Mouse (Mus musculus): ENCODE data around the gene Akap7. TPM values are rescaled to one million over a fixed set of nuclear protein-coding genes. Genes with fewer than 3 reads are reported as not detected.
"Not testable (repeated sequence)": the region's sequence is repeated elsewhere in the genome, so short reads cannot be mapped to it uniquely, and the experiment has no call there.

Gene Akap7
- total RNA-seq, 2 experiments from 2014 or later, result 48.2 to 49.9 TPM

- no peak for DNase-seq (ENCODE audit: low spot score in 2 of 2)
Measured at GRCm38 (mm10) chr10:25198048-25198447, 109.6 kb downstream of the Akap7 start.

- DNase-seq (ENCODE audit: low spot score in 2 of 2), result no peak
Measured at GRCm38 (mm10) chr10:25192180-25193073, 115.2 kb downstream of the Akap7 start.

DNA sequence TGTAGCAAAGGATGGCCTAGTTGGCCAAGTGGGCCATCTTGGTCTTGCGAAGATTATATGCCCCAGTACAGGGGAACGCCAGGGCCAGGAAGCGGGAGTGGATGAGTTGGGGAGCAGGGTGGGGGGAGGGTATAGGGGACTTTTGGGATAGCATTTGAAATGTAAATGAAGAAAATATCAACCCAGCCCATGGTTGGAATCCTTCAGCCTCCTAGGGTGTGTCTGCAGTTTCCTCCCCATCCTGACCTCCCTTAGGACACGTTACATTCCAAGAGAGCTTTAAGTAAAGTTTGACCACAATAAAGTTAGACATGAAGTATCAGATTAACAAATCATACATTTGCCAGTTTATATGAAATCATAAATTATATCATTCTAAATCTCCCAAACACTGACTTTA, 116.5 kb downstream of the Akap7 start:
- DNase-seq (ENCODE audit: low spot score in 2 of 2), result no peak

GRCm38 (mm10) chr10:25186240-25186639, 121.4 kb downstream of the Akap7 start:
- not testable (repeated sequence) for DNase-seq (ENCODE audit: low spot score in 2 of 2)

DNA sequence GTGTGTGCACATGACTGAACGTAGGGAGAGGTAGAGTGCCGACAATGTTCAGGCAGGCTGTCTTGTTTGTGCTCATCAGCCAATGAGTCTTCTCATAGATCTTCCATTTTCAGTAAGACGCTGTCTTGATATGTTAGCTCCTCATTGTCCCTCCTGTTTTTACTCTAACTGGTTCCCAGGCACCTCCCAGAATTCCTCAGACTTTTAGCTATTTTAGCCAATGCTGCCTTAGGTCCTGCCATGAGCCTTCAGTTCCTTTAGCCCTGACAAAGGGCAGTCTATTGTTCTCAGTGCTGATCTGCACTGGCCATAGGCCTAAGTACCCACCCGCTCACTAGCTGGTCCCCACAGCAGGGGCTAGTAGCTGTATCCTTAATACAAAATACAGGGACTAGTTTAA, 122.0 kb downstream of the Akap7 start:
- DNase-seq (ENCODE audit: low spot score in 2 of 2), result no peak

DNA sequence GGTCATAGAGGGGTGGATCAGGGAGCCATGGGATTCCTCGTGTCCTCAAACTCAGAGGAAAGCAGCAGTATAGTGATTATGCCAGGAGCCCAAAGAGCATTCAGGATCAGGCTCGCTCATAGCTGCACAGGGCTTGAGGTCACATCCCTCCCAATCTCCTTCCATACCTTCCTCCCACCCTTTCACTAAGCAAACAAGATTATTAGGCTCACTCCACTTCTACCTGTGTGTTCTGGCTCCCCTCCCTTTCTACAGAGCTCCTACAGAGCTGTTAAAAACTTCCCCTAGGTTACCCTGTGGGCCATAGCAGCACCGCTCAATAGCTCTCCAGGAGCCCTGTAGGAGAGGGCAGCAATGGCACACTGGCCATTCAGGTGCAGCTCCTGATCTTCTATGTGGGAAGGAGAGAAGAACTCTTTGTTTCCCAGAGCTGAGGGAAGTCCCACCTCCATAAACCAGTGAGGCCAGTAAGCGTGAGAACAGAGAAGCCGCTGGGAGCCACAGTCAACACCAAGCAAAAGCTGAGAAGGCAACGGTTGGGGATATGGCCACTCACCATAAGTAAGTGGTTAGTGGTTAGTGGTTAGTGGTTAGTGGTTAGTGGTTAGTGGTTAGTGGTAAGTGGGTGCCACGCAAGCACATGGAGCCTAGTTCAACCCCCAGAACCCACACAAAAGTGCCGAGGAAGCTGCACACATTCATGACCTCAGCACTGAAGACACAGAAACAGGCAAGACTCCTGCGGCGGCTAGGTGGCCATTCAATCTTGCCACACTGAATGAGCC, 122.7 kb downstream of the Akap7 start:
- DNase-seq (ENCODE audit: low spot score in 2 of 2), result no peak

GRCm38 (mm10) chr10:25183271-25183670, 124.4 kb downstream of the Akap7 start:
- no peak for DNase-seq (ENCODE audit: low spot score in 2 of 2)

DNA sequence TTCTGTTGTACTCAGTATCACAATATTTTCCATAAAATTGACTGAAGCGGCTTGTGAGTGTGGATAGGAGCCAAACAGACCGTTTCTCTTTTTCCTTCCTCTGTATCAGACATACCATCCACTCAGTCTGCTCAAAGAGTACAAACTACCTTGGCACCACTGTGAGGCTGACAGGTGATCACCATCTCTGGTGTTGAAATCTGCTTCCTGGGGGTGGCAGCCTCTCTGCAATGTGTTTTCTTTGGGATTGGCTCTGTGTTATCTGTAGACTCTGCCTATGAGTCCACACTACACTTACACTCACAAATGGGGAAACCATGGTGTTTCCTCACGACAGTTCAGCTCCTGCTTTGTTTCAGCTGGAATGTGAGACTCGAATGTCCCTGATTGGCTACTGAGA, 128.6 kb downstream of the Akap7 start:
- no peak for DNase-seq (ENCODE audit: low spot score in 2 of 2)

DNA sequence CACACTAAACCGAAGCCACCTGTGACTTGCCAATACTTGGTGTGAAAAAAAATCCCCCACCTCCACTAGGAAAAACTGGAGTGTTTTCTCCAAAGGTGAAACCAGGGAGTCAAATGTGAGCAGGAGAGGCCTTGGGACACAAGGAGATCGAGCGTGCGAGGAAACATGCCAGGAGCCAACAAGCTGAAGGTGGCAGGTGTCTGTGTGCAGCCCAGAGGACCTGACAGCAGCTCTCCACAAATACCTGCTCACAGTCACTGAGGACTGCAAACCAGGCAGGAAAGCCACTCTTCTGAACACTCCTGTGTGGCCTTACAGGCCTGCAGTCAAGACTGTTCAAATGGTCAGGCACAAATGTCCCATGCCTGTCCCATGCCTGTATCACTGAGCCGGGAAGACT, 130.4 kb downstream of the Akap7 start:
- DNase-seq (ENCODE audit: low spot score in 2 of 2), result no peak

- no peak for DNase-seq (ENCODE audit: low spot score in 2 of 2)
Measured at GRCm38 (mm10) chr10:25174872-25175271, 132.8 kb downstream of the Akap7 start.

DNA sequence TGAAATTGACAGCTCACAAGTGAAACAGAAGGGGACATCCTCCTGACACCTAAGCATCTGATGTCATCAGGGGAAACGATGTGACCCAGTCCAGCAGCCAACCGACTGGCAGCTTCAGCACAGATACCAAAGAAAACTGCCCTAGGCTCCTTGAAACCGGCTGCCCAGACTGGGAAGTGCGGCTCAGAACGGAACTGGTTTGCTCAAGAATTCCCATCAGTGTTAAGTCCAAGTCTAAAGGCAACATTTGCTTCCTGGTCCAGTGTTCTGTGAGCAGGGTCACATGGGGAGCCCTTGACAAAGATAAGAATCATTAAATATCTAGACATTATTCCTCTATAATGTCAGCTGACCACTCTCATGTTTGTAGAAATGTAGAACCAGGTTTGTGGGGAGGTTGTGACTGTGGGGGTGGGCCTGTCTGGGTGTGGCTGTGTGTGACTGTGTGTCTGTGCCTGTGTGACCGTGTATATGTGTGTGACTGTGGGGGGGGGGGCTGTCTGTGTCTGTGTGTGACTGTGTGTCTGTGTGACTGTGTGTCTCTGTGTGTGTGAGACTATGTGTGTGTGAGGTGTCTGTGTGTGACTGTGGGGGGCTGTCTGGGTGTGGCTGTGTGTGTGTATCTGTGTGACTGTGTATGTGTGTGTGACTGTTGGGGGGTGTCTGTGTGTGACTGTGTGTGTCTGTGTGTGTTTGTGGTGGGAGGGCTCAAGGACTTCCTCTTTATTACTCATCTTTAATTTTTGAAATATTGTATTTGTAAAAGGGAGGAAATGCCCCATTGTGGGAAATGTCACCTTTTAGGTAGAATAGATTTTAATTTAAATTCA, 140.1 kb downstream of the Akap7 start:
- no peak for DNase-seq (ENCODE audit: low spot score in 2 of 2)

DNA sequence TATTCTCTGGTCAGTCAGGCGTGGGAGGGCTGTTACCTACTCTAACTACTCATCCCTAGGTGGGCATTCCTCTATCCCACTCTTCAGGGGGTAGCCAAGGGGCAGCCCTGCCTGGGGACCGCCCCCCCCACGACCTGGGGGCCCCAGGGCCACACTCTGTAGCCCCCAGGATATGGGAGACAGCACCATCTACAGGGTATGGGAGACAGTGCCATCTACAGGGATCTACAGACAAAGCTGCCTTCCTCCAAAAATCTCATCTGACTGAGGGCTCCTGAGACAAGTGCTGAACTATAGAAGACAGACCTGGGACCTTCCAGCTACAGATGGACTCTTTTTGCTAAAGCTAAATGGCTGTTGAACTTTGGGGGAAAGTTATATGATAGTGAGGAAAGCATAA, 144.2 kb downstream of the Akap7 start:
- not testable (repeated sequence) for DNase-seq (ENCODE audit: low spot score in 2 of 2)

DNA sequence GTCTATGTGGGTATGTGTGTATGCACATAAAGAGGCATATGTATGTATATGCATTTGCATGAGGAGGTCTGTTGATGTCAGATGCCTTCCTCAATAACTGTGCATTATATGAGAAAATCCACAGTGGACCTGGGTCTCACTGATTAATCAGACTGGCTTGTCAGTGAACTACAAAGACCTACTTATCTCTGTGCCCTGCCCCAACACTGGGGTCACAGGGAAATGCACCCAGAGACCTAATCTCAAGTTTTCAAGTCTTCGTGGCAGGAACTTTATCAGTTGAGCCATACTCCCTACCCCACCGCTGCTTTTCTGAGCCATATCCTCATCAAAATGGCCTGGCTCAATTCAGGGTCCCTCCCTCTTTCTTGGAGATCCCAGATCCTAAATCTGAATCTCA, 146.0 kb downstream of the Akap7 start:
- DNase-seq (ENCODE audit: low spot score in 2 of 2), result no peak

DNA sequence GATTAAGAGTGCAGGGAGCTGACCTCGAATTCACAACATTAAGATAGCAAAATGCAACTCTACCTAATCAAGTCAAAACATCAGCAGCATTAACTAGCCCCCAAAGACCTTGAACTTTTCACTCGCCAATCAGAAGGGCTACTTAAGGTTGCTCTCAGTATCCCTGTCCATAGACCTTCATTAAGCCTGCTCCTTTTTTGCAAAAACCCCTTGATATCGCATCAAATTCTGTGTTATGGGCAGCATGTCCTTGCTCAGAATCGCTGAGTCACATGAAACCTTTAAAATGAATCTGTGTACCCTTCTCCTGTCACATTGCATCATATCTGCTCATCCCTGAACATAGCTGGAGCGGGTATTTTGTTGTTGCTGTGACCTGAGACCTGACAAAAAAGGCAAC, 149.0 kb downstream of the Akap7 start:
- no peak for DNase-seq (ENCODE audit: low spot score in 2 of 2)

DNA sequence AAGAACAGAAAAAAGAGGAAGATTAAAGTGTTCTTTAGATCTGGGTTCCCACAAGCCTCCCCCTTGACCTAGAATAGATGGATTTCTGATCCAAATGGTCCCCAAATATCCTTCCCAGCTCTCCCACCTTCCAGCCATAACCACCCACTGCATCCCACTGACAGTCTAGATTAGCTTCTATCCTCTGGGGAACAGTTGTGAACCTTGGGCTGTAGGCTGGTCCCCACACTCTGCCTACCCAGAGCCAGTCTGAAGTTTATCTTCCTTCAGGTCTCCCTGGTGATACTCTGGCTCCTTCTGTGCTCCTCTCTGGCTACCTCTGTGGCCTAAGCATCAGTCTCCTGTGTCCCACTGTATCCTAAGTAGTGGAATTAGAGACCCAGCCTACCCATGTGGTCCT, 150.3 kb downstream of the Akap7 start:
- no peak for DNase-seq (ENCODE audit: low spot score in 2 of 2)

GRCm38 (mm10) chr10:25154225-25154624, 153.4 kb downstream of the Akap7 start:
- no peak for DNase-seq (ENCODE audit: low spot score in 2 of 2)

GRCm38 (mm10) chr10:25151172-25151800, 156.4 kb downstream of the Akap7 start:
- peak in 1 of 2 experiments; percentile 62 for DNase-seq (ENCODE audit: low spot score in 2 of 2)

DNA sequence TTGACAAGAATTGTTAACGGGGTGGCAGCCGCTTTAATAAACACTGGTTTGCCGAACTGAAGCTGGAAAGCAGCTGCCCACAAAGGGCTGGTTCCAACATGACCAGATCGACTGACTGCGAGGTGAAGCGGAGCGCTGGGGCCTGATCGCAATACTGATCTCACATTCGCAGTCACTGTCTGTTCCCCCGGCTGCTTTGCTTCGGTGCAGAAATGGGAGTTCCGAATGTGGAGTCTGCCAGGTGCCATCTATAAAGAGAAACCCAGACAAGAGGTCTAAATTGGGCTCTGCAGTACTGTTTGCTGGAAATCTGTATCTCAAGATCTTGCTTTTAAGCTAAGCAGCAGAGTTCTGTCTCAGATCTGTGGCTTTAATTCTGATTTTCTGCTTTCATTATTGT, 161.8 kb downstream of the Akap7 start:
- DNase-seq (ENCODE audit: low spot score in 2 of 2), result peak; percentile 51 to 59

- peak; percentile 26 to 41 for DNase-seq (ENCODE audit: low spot score in 2 of 2)
Measured at GRCm38 (mm10) chr10:25144787-25145761, 162.6 kb downstream of the Akap7 start.

- DNase-seq (ENCODE audit: low spot score in 2 of 2), result no peak
Measured at GRCm38 (mm10) chr10:25141781-25142180, 165.9 kb downstream of the Akap7 start.

Data from layer of hippocampus, postnatal 14 days (tissue).